Mouse (Mus musculus): ENCODE measurements around the gene Zfp277. TPM values are rescaled to one million over a fixed set of nuclear protein-coding genes. Genes with fewer than 3 reads are reported as not detected.

The Zfp277 gene
- 6.1 and 9.6 TPM in 2 replicates for polyA plus RNA-seq (2012; ENCODE audit: insufficient read depth, insufficient read length, missing spikeins)

GRCm38 (mm10) chr12:40445648-40446449 lies at the start of gene Zfp277, which contains the start of gene Dock4:
Gene Zfp277, minus strand, starts transcription at chr12:40445902.
Gene Dock4, plus strand, starts transcription at chr12:40445952.
- peak within 1 kb of the TSS; percentile 90 for H3K4me3 ChIP-seq (ENCODE audit: insufficient read depth, low read depth, low read length)
- peaks cover 12% of the 10 kb centered on the region; the same call in 1 of the 2 replicates for H3K4me1 ChIP-seq (ENCODE audit: control insufficient read depth, insufficient read depth, insufficient read length, low read length)
- H3K27ac ChIP-seq (replicated peaks; ENCODE audit: low read depth, low read length) = peak within 1 kb of the TSS; percentile 46

GRCm38 (mm10) chr12:40486047-40486837 lies 40.5 kb upstream of the Zfp277 start:
- Histone ChIP-seq H3K4me3 (ENCODE audit: insufficient read depth, low read depth, low read length) (no peak overlapping the region), H3K4me1 (ENCODE audit: control insufficient read depth, insufficient read depth, insufficient read length, low read length) (peaks cover 19% of the 10 kb centered on the region), H3K27ac (replicated peaks; ENCODE audit: low read depth, low read length) (no peak overlapping the region)

GRCm38 (mm10) chr12:40485210-40485609 lies 39.5 kb upstream of the Zfp277 start:
- Histone ChIP-seq H3K4me3 (ENCODE audit: insufficient read depth, low read depth, low read length) (no peak overlapping the region), H3K4me1 (ENCODE audit: control insufficient read depth, insufficient read depth, insufficient read length, low read length) (peaks cover 12% of the 10 kb centered on the region), H3K27ac (replicated peaks; ENCODE audit: low read depth, low read length) (no peak overlapping the region)

GRCm38 (mm10) chr12:40484224-40484623 lies 38.5 kb upstream of the Zfp277 start:
- Histone ChIP-seq H3K4me1 (ENCODE audit: control insufficient read depth, insufficient read depth, insufficient read length, low read length) (peaks cover 12% of the 10 kb centered on the region; the same call in 1 of the 2 replicates), H3K27ac (replicated peaks; ENCODE audit: low read depth, low read length) (no peak overlapping the region), H3K4me3 (ENCODE audit: insufficient read depth, low read depth, low read length) (no peak overlapping the region)

- H3K27ac ChIP-seq (replicated peaks; ENCODE audit: low read depth, low read length) = no peak overlapping the region
Observed at GRCm38 (mm10) chr12:40477621-40478452, 32.1 kb upstream of the Zfp277 start.

GRCm38 (mm10) chr12:40473709-40474108 lies 28.0 kb upstream of the Zfp277 start:
- Histone ChIP-seq H3K4me3 (ENCODE audit: insufficient read depth, low read depth, low read length) (no peak overlapping the region), H3K4me1 (ENCODE audit: control insufficient read depth, insufficient read depth, insufficient read length, low read length) (peaks cover 27% of the 10 kb centered on the region), H3K27ac (replicated peaks; ENCODE audit: low read depth, low read length) (no peak overlapping the region)

More at GRCm38 (mm10) chr12:40477621-40478452, 32.1 kb upstream of the Zfp277 start:
- peaks cover 20% of the 10 kb centered on the region for H3K4me1 ChIP-seq (ENCODE audit: control insufficient read depth, insufficient read depth, insufficient read length, low read length)
- no peak overlapping the region for H3K4me3 ChIP-seq (ENCODE audit: insufficient read depth, low read depth, low read length)

- H3K27ac ChIP-seq (replicated peaks; ENCODE audit: low read depth, low read length) = peak overlapping the region; percentile 60
- H3K4me3 ChIP-seq (ENCODE audit: insufficient read depth, low read depth, low read length) = peak overlapping the region; percentile 43
Observed at GRCm38 (mm10) chr12:40471649-40472399, 26.1 kb upstream of the Zfp277 start.

DNA sequence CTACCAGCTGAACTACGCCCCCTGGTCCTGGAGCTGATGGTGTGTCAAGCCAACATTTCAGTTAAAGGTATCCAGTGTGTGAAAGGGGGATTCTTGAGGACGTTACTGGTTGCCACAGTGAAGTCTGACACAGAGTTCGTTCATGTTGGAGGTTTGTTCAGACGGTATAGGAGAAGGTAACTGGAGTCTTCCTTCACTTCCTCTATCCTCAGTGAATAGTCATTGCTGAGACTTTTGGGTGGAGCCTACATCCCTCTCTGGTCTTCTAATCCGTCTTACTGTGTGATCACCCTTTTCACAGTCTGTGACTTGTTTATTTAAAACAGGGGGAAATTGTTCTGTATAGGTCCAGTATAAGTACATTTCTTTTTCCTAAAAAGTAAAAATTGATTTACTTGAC lies 23.3 kb upstream of the Zfp277 start:
- H3K4me3 ChIP-seq (ENCODE audit: insufficient read depth, low read depth, low read length) = no peak overlapping the region
- H3K4me1 ChIP-seq (ENCODE audit: control insufficient read depth, insufficient read depth, insufficient read length, low read length) = peaks cover 30% of the 10 kb centered on the region
- no peak overlapping the region for H3K27ac ChIP-seq (replicated peaks; ENCODE audit: low read depth, low read length)

More at GRCm38 (mm10) chr12:40471649-40472399, 26.1 kb upstream of the Zfp277 start:
- H3K4me1 ChIP-seq (ENCODE audit: control insufficient read depth, insufficient read depth, insufficient read length, low read length) = peaks cover 17% of the 10 kb centered on the region

DNA sequence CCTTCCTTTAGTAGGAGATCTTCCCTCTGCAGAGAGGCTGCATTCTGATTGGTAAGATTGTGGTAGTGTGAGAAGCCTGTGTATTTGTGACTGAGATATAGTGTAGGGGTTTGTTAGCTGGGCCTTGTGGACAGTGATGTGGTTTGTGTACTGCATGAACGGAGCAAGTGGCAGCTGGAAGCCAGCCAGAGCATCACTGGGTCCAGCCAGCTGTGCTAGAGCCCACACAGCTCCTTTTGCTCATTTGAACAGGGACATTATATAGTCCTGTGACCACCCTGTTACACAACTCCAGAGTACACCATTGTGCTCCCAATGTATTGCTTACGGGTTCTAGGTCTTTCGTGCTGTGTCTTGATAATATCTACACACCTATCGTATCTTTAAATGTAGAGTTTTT lies 22.5 kb upstream of the Zfp277 start:
- Histone ChIP-seq H3K27ac (replicated peaks; ENCODE audit: low read depth, low read length) (no peak overlapping the region), H3K4me1 (ENCODE audit: control insufficient read depth, insufficient read depth, insufficient read length, low read length) (peaks cover 29% of the 10 kb centered on the region), H3K4me3 (ENCODE audit: insufficient read depth, low read depth, low read length) (no peak overlapping the region)

DNA sequence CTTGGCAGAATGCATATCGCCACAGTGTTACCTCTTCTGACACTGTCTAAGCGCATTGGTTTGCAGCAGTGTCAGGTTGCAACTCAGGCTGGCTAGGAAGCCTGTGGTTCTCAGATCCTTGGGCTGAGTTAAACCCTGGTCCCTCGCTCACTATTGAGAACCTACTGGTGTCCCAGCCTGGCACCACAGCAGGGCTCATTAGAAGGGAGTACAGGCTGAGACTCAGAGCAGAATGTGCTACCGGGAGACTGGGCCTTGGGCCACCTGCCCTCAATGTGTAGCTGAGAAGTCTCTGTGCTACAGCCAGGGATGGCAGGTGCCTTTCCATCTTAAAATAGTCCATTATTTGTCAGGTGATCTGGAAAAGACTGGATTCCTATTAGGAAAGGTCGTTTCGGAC lies 18.6 kb upstream of the Zfp277 start:
- Histone ChIP-seq H3K4me1 (ENCODE audit: control insufficient read depth, insufficient read depth, insufficient read length, low read length) (peaks cover 40% of the 10 kb centered on the region), H3K27ac (replicated peaks; ENCODE audit: low read depth, low read length) (peak overlapping the region; percentile 7), H3K4me3 (ENCODE audit: insufficient read depth, low read depth, low read length) (no peak overlapping the region)

DNA sequence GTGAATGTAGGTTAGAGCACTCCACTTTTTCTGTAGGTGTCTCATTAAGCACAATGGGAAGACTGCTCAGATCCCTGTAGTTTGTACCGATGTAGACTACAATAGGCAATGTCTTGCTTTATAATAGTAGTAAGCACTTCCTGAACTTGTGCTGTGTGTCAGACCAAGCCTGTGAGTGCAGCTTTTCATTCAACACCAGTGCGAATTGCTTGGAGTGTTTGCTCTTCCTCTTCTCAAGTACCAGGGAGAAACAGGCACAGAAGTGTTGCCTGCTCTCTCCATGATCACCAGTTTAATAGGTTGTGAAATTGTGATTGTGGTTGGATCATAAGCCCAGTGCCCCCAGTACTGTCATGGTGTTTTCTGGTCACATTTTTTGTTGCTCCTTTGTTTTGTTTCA lies 18.1 kb upstream of the Zfp277 start:
- no peak overlapping the region for H3K4me3 ChIP-seq (ENCODE audit: insufficient read depth, low read depth, low read length)
- H3K4me1 ChIP-seq (ENCODE audit: control insufficient read depth, insufficient read depth, insufficient read length, low read length) = peaks cover 38% of the 10 kb centered on the region
- peak overlapping the region; percentile 7; the same call in 1 of the 2 replicates for H3K27ac ChIP-seq (replicated peaks; ENCODE audit: low read depth, low read length)

GRCm38 (mm10) chr12:40462693-40463235 lies 17.1 kb upstream of the Zfp277 start:
- H3K4me1 ChIP-seq (ENCODE audit: control insufficient read depth, insufficient read depth, insufficient read length, low read length) = peaks cover 38% of the 10 kb centered on the region
- 0 out of 2 replicates have a peak overlapping the region, but pooled peaks have one; percentile 39 for H3K27ac ChIP-seq (replicated peaks; ENCODE audit: low read depth, low read length)
- no peak overlapping the region for H3K4me3 ChIP-seq (ENCODE audit: insufficient read depth, low read depth, low read length)

DNA sequence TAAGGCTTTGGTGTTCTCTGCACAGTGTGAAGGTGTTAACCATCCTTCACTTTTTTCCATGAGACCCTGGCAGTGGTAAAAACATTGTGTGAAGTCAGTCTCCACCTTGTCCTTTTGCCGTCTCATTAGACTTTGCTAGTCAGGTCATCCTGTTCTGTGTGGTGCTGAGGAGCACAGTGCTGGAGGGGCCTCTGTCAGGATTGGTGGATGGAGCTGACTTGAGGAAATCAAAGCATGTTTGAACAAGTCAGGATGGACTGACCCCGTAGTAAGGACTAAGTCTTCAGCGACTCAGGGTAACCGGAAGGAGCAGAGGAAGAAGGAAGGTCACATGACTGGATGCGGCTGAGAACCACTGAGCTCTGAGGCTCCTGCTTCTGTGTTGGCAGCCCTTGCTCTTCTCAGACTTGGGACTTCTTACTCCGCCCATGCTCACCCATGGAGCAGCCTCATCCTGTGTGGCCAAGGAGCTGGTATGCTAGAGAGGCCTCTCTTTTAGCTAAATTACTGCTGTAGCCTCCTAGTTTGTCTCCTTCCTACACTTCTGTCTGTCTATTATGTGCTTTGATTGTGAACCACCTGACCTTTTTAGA lies 14.1 kb upstream of the Zfp277 start:
- Histone ChIP-seq H3K4me3 (ENCODE audit: insufficient read depth, low read depth, low read length) (no peak overlapping the region), H3K27ac (replicated peaks; ENCODE audit: low read depth, low read length) (peak overlapping the region; percentile 85), H3K4me1 (ENCODE audit: control insufficient read depth, insufficient read depth, insufficient read length, low read length) (peaks cover 31% of the 10 kb centered on the region)
